Mouse (Mus musculus) heart, embryonic 16.5 days (tissue): ENCODE measurements around the gene Yaf2. TPM values are rescaled to one million over a fixed set of nuclear protein-coding genes. Genes with fewer than 3 reads are reported as not detected.

Experiments
- ATAC-seq: fragments of 200-750 bp; cut with Nextera tagmentation; replicated peaks from 2 replicates; pipeline ENCODE4 v1.8.0; 2017; ENCODE audit warnings: moderate number of reproducible peaks; ENCODE audit not compliant: insufficient read depth, low FRiP score; ENCODE audit errors: extremely low read depth
- H3K27ac ChIP-seq: fragments of 300-500 bp; sonication (generic); 2 replicates; pipeline ENCODE4 v1.5.1; 2014; ENCODE audit warnings: mild to moderate bottlenecking, low read length, control low read depth, moderate library complexity
- H3K27me3 ChIP-seq: fragments of 300-500 bp; sonication (generic); 2 replicates; pipeline ENCODE4 v1.6.1; 2014; ENCODE audit warnings: low read length, mixed read lengths; ENCODE audit not compliant: control insufficient read depth, insufficient read depth
- H3K36me3 ChIP-seq: fragments of 300-500 bp; sonication (generic); 2 replicates; pipeline ENCODE4 v1.6.1; 2014; ENCODE audit not compliant: control insufficient read depth, insufficient read depth
- H3K4me1 ChIP-seq: fragments of 300-500 bp; sonication (generic); 2 replicates; pipeline ENCODE4 v1.6.1; 2014; ENCODE audit warnings: low read length, mixed read lengths; ENCODE audit not compliant: control insufficient read depth, insufficient read depth
- H3K4me2 ChIP-seq: fragments of 300-500 bp; sonication (generic); 2 replicates; pipeline ENCODE4 v1.6.1; 2014; ENCODE audit warnings: low read depth, mild to moderate bottlenecking, control low read depth, low read length
- H3K4me3 ChIP-seq: fragments of 300-500 bp; sonication (generic); 2 replicates; pipeline ENCODE4 v1.5.1; 2014; ENCODE audit warnings: mild to moderate bottlenecking, control low read depth, low read length
- H3K9ac ChIP-seq: fragments of 300-500 bp; sonication (generic); 2 replicates; pipeline ENCODE4 v1.6.1; 2014; ENCODE audit warnings: low read length, control low read depth
- H3K9me3 ChIP-seq: fragments of 300-500 bp; sonication (generic); replicated peaks from 2 replicates; pipeline ENCODE4 v1.6.1; 2016; ENCODE audit warnings: low read length; ENCODE audit not compliant: control insufficient read depth
- WGBS: fragments of 180-500 bp; shearing (Covaris S2); extraction: QIAGEN DNeasy Blood & Tissue Kit; methylation state at CpG from one replicate; pipeline ENCODE4 v1.1.7; 2014; 5-methylcytosine and 5-hydroxymethylcytosine counted together
- polyA plus RNA-seq: library from polyadenylated mRNA; unstranded; fragments of >200 nt; fragmentation: Nextera tagmentation; extraction: Ambion mirVana; gene quantifications from 2 replicates; pipeline ENCODE4 v1.2.1, GENCODE M21; 2015

The Yaf2 gene
- polyA plus RNA-seq, 1 experiment from 2014 or later = 58.7 TPM

- no peaks in the 10 kb centered on the region for H3K9me3 ChIP-seq
- H3K36me3 ChIP-seq = no peaks in the 10 kb centered on the region
- WGBS = under 1% methylated on average over 79 of the region's 93 CpGs
- peak; percentile 99 for ATAC-seq
- H3K4me1 ChIP-seq = peaks cover 19% of the 10 kb centered on the region
- peak within 1 kb of the TSS; percentile 86 for H3K27ac ChIP-seq
- H3K27me3 ChIP-seq = no peaks in the 10 kb centered on the region
- H3K4me2 ChIP-seq = peak within 1 kb of the TSS; percentile 89
- peak within 1 kb of the TSS; percentile 89 for H3K9ac ChIP-seq
- H3K4me3 ChIP-seq = peak within 1 kb of the TSS; percentile 80
These were observed 61.8 kb downstream of the Yaf2 start, which contains the start of gene Gxylt1 for GRCm38 (mm10) chr15:93274679-93275583. Gxylt1 (minus strand) TSS chr15:93275179.

- H3K27me3 ChIP-seq = no peaks in the 10 kb centered on the region
- H3K36me3 ChIP-seq = no peaks in the 10 kb centered on the region
- peak overlapping the region; percentile 80 for H3K4me3 ChIP-seq
- peaks cover 19% of the 10 kb centered on the region for H3K4me1 ChIP-seq
- peak overlapping the region; percentile 87 for H3K4me2 ChIP-seq
- no peaks in the 10 kb centered on the region for H3K9me3 ChIP-seq
- H3K27ac ChIP-seq = peak overlapping the region; percentile 86
- no peak for ATAC-seq
- WGBS = 40% methylated on average over 19 of the region's 19 CpGs
- peak overlapping the region; percentile 89 for H3K9ac ChIP-seq
These were observed 62.7 kb downstream of the Yaf2 start for GRCm38 (mm10) chr15:93273788-93274678.

- no peak for ATAC-seq
- H3K27ac ChIP-seq = no peak overlapping the region
- H3K27me3 ChIP-seq = no peaks in the 10 kb centered on the region
- no peak overlapping the region for H3K9ac ChIP-seq
- H3K9me3 ChIP-seq = no peaks in the 10 kb centered on the region
- H3K4me3 ChIP-seq = no peak overlapping the region
- 70% methylated on average over 9 of the region's 9 CpGs for WGBS
- H3K4me2 ChIP-seq = no peak overlapping the region
- H3K36me3 ChIP-seq = no peaks in the 10 kb centered on the region
- H3K4me1 ChIP-seq = peaks cover 19% of the 10 kb centered on the region
These were observed 63.8 kb downstream of the Yaf2 start for GRCm38 (mm10) chr15:93272948-93273347.

DNA sequence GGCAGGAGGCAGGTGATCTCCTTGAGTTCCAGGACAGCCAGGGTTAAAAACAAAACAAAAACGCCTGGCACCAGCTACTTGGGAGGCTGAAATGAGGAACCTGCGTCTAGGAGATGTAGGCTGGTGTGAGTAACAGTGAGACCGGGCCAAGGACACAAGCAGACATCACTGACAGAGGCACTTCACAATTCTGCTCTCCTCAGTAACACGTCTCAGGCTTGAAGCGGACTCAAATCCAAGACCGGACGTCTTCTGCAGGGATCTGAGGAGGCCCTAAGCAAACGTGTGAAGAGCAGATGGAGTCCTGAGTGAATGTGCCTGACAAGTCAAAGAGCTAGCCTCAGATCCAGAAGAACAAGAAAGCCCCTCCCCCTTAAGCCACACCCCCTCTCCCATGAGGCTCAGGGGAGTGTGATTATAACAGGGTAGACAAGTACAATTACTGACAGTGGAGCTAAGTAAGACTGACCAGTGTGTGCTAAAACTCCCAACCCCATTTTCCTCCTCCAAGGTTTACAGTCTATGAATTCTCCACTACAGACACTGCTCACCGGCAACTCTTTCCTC lies 66.4 kb downstream of the Yaf2 start:
- Histone ChIP-seq H3K27me3 (no peaks in the 10 kb centered on the region), H3K27ac (no peak overlapping the region), H3K4me1 (peaks cover 19% of the 10 kb centered on the region), H3K4me3 (no peak overlapping the region), H3K4me2 (no peak overlapping the region), H3K9ac (no peak overlapping the region), H3K9me3 (no peaks in the 10 kb centered on the region), H3K36me3 (no peaks in the 10 kb centered on the region)
- WGBS = 64% methylated on average over 9 of the region's 9 CpGs
- ATAC-seq = no peak

GRCm38 (mm10) chr15:93269572-93269971 lies 67.2 kb downstream of the Yaf2 start:
- no peaks in the 10 kb centered on the region for H3K27me3 ChIP-seq
- no peaks in the 10 kb centered on the region for H3K9me3 ChIP-seq
- H3K36me3 ChIP-seq = no peaks in the 10 kb centered on the region
- 97% methylated on average over 7 of the region's 7 CpGs for WGBS
- H3K9ac ChIP-seq = no peak overlapping the region
- no peak overlapping the region for H3K4me2 ChIP-seq
- H3K27ac ChIP-seq = no peak overlapping the region
- H3K4me1 ChIP-seq = peaks cover 19% of the 10 kb centered on the region
- ATAC-seq = no peak
- H3K4me3 ChIP-seq = no peak overlapping the region

DNA sequence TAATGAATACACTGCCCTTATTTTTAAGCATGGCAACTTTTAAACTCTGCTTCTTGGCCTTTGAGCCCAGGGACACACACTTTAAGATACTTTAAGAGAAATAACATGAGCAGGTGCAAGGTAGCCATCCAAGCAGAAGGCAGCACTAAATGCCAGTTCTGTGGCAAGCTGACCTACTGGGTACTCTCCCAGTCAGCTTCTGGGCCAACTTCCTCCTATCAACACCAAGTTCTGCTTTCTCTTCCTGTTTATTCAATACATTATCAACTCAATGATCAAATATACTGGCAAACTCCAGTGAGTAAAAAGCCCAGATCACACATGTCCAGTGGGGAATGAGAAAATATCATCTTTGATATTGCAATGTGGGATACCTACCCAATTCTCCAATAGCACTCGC lies 68.7 kb downstream of the Yaf2 start:
- 94% methylated on average over 1 of the region's 1 CpGs for WGBS
- Histone ChIP-seq H3K27me3 (no peaks in the 10 kb centered on the region), H3K36me3 (no peaks in the 10 kb centered on the region), H3K4me3 (no peak overlapping the region), H3K4me2 (no peak overlapping the region), H3K9me3 (no peaks in the 10 kb centered on the region), H3K9ac (no peak overlapping the region), H3K27ac (no peak overlapping the region), H3K4me1 (peaks cover 14% of the 10 kb centered on the region)
- no peak for ATAC-seq

GRCm38 (mm10) chr15:93267479-93267878 lies 69.3 kb downstream of the Yaf2 start:
- ATAC-seq = no peak
- no peak overlapping the region for H3K4me2 ChIP-seq
- whole genome bisulfite sequencing = 83% methylated on average over 8 of the region's 8 CpGs
- H3K4me1 ChIP-seq = peaks cover 10% of the 10 kb centered on the region
- no peaks in the 10 kb centered on the region for H3K9me3 ChIP-seq
- H3K9ac ChIP-seq = no peak overlapping the region
- H3K27ac ChIP-seq = no peak overlapping the region
- no peaks in the 10 kb centered on the region for H3K27me3 ChIP-seq
- no peak overlapping the region for H3K4me3 ChIP-seq
- no peaks in the 10 kb centered on the region for H3K36me3 ChIP-seq

- ATAC-seq = no peak
- no peaks in the 10 kb centered on the region for H3K27me3 ChIP-seq
- no peaks in the 10 kb centered on the region for H3K9me3 ChIP-seq
- no peak overlapping the region for H3K27ac ChIP-seq
- H3K4me2 ChIP-seq = no peak overlapping the region
- peaks cover 2% of the 10 kb centered on the region; the same call in 1 of the 2 replicates for H3K36me3 ChIP-seq
- H3K9ac ChIP-seq = no peak overlapping the region
- no peak overlapping the region for H3K4me3 ChIP-seq
- H3K4me1 ChIP-seq = peaks cover 10% of the 10 kb centered on the region
- WGBS = 74% methylated on average over 16 of the region's 16 CpGs
These were observed 70.4 kb downstream of the Yaf2 start for GRCm38 (mm10) chr15:93266361-93266760.
